Mouse (Mus musculus) spleen, postnatal 14 days (tissue): ENCODE measurements around the gene Perp.
A peak's percentile ranks its signal among the peaks of the same experiment; 100 is the strongest.

ENCODE experiments used
- DNase-seq, 2 experiments: peaks; one replicate each; pipeline ENCODE4 v3.0.0; 2021 to 2022; ENCODE audit warnings: low spot score in 2 of 2

The Perp gene

GRCm38 (mm10) chr10:18844441-18845286 lies at the start of gene Perp:
Gene Perp (plus strand): TSS chr10:18845020.
- DNase-seq, result peak in 1 of 2 experiments; percentile 14

- no peak for DNase-seq
These were observed 33.1 kb upstream of the Perp start for GRCm38 (mm10) chr10:18811751-18812150.

- DNase-seq, result no peak
These were observed 28.3 kb upstream of the Perp start for GRCm38 (mm10) chr10:18816560-18816959.

GRCm38 (mm10) chr10:18825143-18825542 lies 19.7 kb upstream of the Perp start:
- DNase-seq, result no peak

GRCm38 (mm10) chr10:18826107-18826506 lies 18.7 kb upstream of the Perp start:
- DNase-seq, result no peak

GRCm38 (mm10) chr10:18827936-18828335 lies 16.9 kb upstream of the Perp start:
- DNase-seq, result no peak

- no peak for DNase-seq
These were observed 14.5 kb upstream of the Perp start for GRCm38 (mm10) chr10:18830359-18830758.

GRCm38 (mm10) chr10:18831823-18832222 lies 13.0 kb upstream of the Perp start:
- DNase-seq, result no peak

- no peak for DNase-seq
These were observed 10.4 kb upstream of the Perp start for GRCm38 (mm10) chr10:18834389-18834788.

- DNase-seq, result no peak
These were observed 8.9 kb upstream of the Perp start for GRCm38 (mm10) chr10:18835684-18836479.

- no peak for DNase-seq
These were observed 5.3 kb upstream of the Perp start for GRCm38 (mm10) chr10:18839530-18839929.

GRCm38 (mm10) chr10:18840736-18841135 lies 4.1 kb upstream of the Perp start:
- DNase-seq, result no peak

- DNase-seq, result peak in 1 of 2 experiments; percentile 2
These were observed 455 bp downstream of the Perp start for GRCm38 (mm10) chr10:18845287-18845662.

- DNase-seq, result no peak
These were observed 891 bp downstream of the Perp start for GRCm38 (mm10) chr10:18845711-18846110.

- no peak for DNase-seq
These were observed 1.8 kb downstream of the Perp start for GRCm38 (mm10) chr10:18846474-18847264.

GRCm38 (mm10) chr10:18850177-18850576 lies 5.4 kb downstream of the Perp start:
- no peak for DNase-seq

- no peak for DNase-seq
These were observed 8.6 kb downstream of the Perp start for GRCm38 (mm10) chr10:18853417-18853816.

GRCm38 (mm10) chr10:18857244-18857643 lies 12.4 kb downstream of the Perp start:
- no peak for DNase-seq

GRCm38 (mm10) chr10:18859632-18860031 lies 14.8 kb downstream of the Perp start:
- DNase-seq, result no peak

GRCm38 (mm10) chr10:18860119-18860824 lies 15.5 kb downstream of the Perp start:
- no peak for DNase-seq

- no peak for DNase-seq
These were observed 16.0 kb downstream of the Perp start for GRCm38 (mm10) chr10:18860831-18861230.
